Comparison of ENCODE assay signal across 17 mouse cellular contexts in the genomic region with DNA sequence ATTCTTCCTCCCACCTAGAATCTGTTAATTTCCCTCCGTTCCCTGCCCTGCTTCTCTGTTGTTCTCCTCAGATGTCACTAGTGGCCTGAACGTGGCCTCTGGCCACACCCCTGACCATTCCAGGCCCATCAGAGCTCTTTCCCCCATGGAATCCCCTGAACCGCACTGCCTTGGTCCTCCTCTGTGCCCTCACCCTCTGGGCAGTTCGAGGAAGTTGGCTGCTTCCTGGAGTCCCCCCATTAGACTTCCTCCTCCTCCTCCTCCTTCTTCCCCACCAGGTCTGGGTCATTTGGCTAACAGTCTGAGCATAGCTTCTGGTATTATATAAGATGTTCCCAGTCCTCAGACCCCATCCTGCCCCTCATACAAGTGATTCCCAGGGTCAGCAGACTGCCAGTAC. TPM values are rescaled to one million over a fixed set of nuclear protein-coding genes. Genes with fewer than 3 reads are reported as not detected.
"Had no signal": no experiment of that assay in that cellular context is flagged by ENCODE, and none has a peak within 500 bp of the region (broad histone marks: within the 10 kb centered on the region; RNA-seq: fewer than 3 reads in every experiment).

No protein-coding gene starts in this region.

- ATAC-seq: liver, postnatal 0 days; lung, postnatal 0 days; midbrain, embryonic 16.5 days had no signal

- DNase-seq: liver, postnatal 0 days; lung, adult 2 months; lung, postnatal 14 days; lung, postnatal 36 days; midbrain, embryonic 14.5 days; retina, postnatal 1 day; right cerebral cortex, adult 18-20 months; right cerebral cortex, postnatal 25 days; right cerebral cortex, postnatal 4 days; spleen, adult 18-20 months; thymus, adult 18-20 months; thymus, postnatal 14 days; thymus, postnatal 36 days had no signal

RNA-seq across cellular contexts. Expression of gene Cyp26b1, which starts 53.8 kb away (rescaled TPM):
- total RNA-seq: megakaryocyte, adult 5-6 weeks; megakaryocyte-erythroid progenitor cell, adult 5-6 weeks had no signal
